Mouse (Mus musculus) lung, postnatal 4 days (tissue): ENCODE measurements around the gene Piwil1.

Experiments
- DNase-seq, 2 experiments: peaks; one replicate each; pipeline ENCODE4 v3.0.0; 2021

Gene Piwil1

DNA sequence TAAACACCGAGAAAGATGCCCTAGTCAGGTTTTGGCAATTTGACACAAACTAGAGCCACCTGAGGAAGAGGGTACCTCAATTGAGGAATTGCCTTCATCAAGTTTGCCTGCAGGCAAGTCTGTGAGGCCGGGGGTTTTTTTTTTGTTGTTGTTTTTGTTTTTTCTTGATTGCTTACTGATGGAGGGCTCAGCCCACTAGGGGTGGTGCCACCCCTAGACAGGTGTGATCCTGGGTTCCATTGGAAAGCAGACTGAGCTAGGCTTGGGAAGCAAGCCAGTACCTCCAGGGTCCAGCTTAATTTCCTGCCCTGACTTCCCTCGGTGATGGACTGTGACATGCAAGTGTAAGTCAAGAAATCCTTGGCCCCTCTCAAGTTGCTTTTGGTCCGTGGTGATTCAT is at the start of gene Piwil1:
TSS of gene Piwil1 (plus strand) at position 301 of the 400 bp plus-strand sequence.
- no peak for DNase-seq

DNA sequence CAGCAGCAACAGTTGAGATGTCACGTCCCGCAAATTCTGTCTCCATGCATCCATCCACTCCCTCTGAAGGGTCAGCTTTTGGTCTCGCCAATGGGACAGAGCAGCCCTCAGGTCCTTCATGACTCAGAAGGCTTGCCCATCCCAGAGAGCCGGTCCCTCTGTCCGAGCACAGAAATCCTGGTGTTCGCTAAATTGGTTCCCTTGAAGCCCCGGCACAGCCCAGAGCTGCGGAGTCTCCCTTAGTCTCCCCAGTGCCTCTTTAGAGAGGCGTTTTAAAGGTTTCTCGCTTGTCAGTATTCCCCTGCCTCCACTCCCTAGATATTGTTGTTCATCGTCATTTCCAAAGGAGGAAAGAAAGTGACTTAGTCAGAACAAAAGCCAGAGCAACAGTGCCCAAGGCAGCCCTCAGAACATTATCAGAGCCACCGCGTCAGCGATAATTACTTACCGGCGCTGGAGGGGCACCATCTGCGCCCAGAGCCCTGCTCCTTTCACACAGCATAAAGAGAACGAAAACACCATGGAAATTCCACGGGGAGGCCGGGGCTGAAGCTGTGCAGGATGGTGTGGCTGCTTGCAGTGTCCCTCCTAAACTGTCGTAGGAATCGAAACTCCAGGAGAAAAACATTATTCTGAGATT is 45.7 kb upstream of the Piwil1 start:
- no peak for DNase-seq

DNA sequence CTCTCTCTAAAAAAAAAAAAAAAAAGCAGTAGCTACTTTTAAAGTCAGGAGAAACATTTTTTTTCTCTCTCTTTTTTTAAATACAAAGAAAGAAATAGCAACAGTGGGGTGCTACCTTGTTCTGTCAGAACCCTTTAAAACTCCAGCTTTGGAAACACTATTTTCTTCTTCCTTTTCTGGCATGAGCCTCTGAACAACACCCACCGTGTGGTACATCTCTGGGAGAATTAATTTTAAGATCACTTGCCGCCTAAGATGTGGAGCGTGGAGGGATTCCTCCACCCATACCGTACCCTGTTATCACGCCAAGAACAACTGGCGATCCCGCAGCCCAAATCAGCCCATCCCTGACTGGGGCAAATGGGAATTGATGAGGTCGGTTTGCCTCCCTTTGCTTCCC is 42.2 kb upstream of the Piwil1 start:
- DNase-seq = no peak

DNA sequence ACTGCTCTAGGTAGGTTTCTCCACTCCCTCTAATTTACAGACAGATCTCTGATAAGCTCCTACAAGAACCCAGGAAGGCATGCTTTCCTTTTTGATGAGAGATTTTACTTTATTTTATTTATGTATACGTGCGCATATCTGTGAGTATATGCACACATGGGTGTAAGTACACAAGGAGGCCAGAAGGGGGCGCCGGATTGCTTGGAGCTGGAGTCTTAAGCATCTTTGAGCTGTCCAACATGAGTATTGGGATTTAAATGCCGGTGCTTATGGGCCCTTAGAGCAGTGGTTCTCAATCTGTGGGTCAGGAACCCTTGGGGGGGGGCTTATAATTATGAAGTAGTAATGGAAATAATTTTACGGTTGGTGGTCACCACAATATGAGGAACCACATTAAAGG is 39.4 kb upstream of the Piwil1 start:
- no peak for DNase-seq

DNA sequence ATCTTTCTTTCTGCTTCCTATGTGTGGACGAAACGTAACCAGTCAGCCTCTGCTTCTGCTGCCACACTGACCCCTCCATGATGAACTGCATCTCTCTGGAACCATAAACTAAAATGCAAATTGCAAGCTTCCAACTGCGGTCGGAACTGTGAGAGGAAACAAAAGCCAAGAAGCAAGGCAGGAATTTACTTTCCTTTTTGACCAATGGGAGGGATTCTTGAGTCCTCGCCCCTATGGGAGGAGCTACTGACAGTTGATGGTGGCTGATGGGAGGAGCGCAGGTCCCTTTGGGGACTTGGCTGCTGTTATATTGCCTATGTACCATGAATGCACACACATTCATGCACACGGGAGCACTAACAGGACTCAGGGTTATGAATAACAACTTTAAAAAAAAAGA is 38.3 kb upstream of the Piwil1 start:
- DNase-seq = no peak

DNA sequence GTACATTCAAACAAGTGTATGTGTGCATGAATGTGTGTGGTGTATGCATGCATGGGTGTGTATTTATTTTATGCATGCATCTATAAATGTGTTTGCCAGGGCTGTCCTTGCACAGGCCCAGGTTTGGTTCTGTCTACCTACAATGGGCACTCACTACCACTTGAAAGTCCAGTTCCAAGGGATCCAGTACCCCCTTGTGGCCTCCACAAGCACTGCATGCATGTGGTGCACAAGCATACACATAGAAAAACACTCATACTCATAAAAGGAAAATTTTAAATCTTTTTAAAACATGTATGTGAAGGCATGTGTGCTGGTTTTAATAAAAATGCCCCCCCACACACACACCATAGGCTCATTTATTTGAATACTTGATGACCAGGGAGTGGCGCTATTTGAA is 37.3 kb upstream of the Piwil1 start:
- DNase-seq = no peak

DNA sequence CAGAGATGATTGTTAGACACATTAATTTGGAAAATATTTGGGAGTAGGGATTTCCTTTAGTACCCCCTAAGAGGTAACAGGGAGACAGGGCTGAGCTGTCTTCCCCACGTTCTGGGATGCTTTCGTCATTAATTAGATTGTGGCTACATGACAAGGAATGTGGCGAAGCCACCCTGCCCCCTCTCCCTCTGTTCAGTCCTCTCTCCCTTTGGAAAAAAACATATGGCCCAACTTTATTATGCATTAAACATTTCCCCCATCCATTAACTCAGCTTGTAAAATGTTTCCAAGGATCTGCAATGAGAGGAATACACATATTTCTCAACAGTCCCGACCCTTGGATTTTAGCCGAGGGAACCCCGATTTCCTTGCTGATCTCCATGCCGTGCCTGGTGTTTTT is 35.0 kb upstream of the Piwil1 start:
- no peak for DNase-seq

DNA sequence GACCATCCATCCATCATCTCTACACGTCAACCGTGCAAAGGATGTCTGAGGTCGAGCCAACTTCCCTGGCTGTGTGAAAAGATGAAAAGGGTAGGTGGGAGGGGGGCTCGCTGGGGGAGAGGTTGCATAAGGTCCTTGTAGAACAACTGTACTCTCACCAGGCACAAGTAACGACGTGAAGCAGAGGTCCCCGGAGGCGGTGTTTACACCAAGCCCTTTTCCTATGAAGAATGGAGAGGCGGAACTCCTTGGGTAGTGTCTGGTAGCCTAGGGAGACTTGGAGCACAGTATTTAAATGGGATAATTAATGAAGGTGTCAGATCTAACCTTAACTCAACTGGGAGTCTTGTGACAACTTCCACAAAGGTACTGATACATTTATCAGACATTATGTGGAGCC is 28.2 kb upstream of the Piwil1 start:
- DNase-seq = no peak

DNA sequence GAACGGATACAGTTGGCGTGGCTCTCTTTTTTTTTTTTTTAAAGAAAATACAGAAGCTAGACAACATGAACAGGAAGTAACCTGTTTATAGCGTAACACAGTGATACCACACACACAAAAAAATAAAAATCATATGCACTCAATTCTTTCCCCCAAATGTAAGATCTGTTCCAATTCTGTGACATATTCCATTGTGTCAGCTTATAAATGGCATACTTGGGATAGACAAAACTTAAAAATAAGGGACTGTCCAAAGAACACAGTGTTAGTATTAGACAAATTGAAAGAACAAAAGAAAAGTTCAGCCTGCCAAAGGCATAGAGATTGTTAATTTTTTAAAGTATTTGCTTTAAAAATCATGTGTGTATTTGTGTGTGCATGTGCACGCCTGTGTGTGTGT is 25.0 kb upstream of the Piwil1 start:
- no peak for DNase-seq

DNA sequence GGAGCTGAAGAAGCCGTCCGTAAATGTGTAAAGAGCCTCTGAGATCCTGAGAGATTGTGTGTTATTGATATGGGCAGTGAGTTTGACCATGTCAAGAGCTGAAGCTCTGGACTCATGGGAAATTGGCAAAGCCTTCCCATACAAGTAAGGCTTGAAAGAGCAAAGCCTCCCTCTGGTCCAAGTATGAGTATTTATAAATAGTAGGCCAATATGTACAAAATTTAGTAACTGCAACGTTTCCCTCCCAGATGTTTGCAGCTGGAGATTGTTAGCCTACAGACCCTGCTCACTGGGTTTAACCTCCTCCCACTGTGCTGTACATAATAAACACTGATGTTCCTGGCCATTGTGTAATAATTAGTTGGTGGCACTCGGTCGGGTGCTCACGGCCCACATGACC is 24.5 kb upstream of the Piwil1 start:
- DNase-seq = peak; percentile 36 to 47

DNA sequence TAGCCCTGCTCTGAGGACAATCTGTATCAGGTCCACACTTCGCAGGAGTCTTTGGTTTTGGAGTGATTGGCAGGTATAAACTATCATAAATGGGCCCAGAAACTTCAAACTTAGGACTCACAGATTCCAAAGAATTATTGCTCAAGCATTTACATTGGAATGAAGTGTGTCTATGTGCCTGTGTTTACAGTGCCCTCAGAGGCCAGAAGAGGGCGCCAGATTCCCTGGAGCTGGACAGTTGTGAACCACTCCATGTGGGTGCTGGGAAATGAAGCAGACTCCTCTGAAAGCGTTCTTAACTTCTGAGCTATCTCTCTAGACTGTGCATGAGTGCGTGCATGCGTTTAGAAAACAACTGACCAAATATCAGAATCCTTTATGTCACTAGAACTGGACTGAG is 20.9 kb upstream of the Piwil1 start:
- DNase-seq = peak in 1 of 2 experiments; percentile 13

DNA sequence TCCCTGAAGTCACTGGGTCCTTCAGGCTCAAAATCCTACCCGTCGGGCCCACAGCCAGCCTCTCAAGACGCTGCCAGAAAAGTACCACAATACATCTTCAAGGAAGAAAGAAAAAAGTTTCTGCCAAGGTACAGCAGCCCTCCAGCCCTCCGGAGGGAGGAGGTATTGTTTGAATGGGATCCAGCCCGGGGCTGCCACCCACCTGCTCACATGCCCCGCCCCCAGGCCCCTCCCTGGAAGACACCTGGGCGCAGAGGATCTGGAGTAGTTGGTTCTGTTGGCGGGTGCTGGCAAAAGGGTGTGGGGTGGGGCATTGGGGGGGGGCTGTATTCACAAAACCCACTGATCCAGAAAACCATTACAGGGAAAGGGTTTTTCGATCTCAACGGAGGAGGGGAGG is 18.1 kb upstream of the Piwil1 start:
- peak in 1 of 2 experiments; percentile 31 for DNase-seq

DNA sequence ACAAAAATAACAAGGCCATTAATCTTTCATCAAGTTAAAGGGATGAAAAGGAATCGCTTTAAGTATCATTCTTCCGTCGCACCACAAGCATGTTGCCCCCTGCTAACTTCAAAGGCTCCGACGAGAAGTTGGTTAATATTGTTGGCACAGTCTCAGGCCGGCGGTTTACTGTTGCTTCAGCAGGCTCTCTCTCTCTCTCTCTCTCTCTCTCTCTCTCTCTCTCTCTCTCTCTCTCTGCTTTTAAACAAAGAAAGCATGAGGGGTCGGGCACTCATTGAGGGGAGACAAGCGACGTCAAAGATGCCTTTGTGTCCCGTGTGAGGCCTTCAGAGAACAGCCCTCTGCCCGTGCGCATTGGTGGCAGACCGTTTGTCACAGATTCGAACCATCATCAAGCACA is 17.7 kb upstream of the Piwil1 start:
- DNase-seq = peak in 1 of 2 experiments; percentile 61

DNA sequence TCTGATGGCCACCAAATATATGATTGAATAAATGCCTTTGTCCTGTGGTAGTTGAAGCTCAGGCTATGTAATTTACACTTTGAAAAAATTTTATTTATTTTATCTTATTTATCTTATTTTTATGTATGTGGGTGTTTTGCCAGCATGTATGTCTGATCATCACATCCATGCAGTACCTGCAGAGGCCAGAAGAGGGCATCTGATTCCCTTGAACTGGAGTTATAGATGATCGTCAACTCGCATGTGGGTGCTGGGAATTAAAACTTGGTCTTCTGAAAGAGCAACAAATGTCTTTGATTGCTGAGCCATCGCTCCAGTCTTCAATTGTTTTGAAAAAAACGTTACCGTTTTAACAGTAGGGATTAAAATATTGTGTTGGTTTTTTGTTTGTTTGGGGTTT is 15.2 kb upstream of the Piwil1 start:
- DNase-seq = no peak

DNA sequence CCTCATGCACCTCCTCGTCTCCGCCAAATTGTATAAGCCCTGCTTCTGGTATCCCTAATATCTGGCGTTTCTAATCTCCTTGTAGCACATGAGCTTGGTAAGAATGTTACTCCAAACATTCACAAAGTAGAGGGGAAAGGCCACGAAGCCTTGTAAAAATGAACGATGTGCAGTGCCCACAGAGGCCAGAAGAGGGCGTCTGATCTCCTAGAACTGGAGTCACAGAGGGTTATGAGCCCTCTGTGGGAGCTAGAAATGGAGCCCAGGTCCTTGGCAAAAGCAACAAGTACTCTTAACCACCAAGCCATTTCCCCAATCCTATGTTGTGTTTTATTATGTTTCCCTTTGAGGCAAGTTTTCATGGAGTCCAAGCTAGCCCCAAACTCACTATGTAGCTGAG is 8.2 kb upstream of the Piwil1 start:
- DNase-seq = no peak

DNA sequence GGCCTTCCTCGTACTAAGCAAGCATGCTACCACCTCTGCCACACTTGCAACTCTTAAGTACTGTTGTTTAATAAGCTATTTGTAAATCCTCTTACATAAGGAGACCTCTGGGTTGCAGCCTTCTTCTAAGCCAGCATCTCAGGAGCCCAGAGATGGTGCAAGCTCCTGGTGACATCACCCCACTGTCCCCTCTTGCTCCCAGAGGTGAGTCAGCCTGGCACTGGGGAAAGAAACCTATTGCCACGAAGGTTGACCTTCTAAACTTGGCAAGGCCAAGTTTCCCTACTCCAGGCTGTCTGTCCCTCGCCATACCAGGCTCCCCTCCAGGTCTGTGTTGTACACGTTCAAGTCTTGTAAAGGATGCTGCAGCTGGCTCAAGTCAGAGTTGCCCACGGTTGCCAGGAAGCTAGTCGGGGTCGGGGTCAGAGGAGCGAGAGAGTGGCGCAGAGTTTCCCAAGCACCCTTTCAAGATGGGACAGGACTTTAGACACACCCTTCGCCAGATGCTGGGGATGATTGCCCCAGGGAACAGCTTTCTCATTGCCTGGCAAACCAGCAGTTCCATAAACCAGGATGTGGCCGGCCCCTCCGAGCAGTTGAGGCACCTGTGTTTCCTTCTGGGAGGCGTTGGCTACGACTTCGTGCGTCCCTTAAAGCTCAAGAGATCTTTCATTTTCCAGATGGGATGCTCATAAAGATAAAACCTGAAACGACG is 7.6 kb upstream of the Piwil1 start:
- DNase-seq = no peak

DNA sequence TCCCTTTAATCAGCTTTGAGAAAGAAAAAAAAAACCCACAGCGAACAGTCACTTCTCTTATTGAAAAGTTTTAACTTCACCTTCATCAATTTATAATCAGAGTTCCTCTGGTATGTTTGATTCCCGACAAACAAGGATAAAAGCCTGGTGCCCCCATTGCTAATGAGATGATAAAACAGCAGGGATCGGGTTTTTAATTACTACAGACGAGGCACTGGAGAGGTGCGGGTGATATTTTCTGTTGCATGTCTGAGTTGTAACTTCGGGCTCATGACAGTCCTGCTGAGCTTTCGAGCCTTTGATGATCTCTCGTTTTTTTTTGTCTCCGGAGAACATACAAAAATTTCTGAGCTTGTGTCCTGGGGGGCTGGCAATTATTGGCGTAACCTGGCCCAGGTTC is 5.5 kb upstream of the Piwil1 start:
- no peak for DNase-seq

DNA sequence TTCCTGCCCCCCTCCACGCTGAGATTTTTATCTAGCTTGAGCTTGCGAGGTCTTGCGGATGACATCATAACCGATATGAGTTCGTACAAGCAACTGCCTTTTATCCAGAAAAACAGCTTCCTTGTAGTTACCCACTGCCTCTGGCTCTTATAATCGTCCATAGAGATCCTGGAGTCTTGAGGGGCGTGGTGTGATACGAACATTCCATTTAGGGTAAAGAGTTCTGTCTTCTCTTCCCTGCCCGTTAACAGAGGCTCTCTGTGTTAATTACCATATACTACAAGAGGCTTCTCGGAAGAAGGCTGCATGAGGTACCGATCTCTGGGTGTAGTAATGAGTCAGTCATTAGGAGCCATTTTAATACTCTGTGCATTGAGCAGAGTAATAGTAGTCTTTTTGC is 1.6 kb upstream of the Piwil1 start:
- no peak for DNase-seq

DNA sequence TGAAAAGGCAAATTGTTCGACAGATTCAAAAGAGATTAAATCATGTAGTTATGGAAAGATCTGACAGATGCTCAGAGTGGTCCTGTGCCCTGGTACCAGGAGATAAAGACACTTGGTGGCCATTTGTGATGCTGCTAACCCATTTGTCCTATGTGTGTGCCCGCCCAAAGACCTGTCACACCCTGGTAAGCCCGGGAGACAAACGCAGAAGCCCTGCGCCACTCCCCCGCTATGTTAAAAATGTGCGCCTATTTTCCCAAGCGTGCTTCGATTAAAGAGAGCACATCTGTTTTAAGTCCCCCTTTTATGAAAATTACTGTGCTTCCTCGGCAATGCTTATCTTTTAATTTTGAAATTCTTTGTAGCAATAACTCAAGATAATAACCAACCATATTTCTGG is 1.4 kb downstream of the Piwil1 start:
- no peak for DNase-seq

DNA sequence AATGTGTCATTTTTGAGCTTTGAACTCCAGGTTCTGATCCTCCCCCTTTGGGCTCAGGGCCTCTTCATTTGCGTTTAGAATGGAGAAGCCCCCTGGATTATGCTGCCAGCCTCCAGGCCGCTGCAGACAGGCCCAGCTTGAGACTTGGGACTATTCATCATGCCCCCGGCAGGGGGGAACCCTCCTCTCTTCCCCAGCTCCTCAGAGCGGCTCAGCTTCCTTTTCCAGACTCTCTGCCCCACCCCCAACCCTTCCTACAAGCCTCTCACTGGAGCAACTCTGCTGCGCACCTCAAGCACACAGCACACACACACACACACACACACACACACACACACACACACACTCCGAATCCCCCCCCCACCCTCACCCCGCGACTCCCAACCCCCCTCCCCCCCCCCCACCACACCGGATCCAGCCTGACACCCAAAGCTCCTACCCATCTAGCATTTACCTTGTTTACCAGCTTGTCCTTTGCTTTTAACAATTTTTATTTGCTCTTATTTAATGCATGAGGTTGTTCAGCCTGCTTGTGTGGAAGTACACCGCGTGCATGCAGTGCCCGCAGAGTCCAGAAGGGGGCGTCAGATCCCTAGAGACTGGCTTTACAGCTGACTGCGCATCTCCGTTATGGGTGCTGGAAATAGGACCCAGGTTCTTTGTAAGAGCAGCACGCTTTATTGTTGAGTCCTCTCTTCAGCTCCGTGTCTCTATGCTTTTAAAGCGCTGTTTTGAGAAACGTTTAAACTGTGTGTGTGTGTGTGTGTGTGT is 2.0 kb downstream of the Piwil1 start:
- DNase-seq = no peak

DNA sequence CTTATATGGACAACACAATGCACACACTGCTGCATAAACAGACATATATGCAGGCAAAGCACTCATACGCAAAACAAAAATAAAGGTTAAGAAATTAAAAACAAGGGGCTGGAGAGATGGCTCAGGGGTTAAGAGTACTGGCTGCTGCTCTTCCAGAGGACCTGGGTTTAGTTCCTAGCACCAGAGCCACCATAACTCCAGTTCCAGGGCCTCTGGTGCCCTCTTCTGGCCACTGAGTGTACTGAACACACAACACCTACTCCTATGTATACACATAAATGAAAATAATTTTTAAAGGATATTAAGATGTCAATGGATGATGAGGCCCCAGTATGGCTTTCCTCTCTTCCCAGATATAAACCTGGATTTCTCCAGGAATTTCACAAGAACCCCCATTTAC is 4.1 kb downstream of the Piwil1 start:
- no peak for DNase-seq

DNA sequence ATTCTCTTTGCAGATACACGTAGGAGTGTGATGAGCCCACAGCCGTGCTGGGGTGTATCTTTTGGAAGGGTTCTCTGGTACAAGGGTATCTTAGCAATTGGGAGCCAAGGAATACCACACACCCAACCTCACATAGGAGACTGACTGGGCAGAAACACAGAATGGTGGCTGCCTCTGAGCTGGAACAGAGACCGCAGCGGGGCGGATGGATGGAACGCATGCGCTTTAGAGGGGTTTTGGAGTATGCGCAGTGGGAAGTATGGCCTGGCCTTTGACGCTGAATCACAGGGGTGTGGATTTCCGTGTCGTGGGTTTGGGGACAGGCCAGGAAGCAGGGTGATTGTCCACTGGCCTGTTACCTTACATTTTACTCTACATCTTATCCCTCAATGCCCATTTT is 4.9 kb downstream of the Piwil1 start:
- DNase-seq = no peak

DNA sequence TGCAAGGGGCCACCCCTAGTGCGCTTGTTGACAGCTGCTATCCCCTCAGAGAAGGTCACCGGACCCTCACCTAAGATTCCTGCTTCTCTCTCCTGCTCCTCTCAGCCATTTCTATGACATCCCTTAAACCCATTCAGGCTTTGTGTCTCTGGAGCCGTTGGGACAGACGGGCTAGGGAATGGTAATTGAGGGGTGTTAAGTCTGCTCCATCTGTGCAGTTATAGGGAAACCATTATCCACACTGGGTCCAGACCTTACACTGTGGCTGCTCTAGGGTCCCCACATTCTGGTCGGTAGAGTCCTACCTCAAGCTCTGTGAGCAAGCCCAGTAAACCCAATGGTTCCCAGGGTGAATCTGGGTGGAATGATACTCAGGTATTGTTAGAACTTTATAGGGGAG is 6.6 kb downstream of the Piwil1 start:
- no peak for DNase-seq

DNA sequence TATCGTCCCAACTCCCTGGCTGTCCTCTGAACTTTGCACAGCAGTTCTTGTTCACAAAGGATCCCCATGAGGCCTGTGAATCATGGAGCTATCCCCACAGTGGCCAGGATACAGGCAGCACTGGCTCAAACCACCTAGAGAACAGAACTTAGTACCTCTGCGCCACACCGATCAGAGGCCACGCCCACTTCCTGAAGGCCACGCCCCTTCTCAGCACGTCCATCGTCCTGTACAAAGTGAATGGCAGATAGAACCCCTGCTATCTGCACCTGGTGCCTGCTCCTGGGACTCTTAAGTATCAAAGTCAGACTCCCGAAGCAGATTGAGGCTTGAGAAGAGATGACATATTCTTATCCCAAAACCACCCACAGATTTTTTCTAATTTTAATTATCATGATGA is 8.3 kb downstream of the Piwil1 start:
- DNase-seq = no peak
